Mouse (Mus musculus) stomach, postnatal 0 days (tissue): ENCODE data around the gene Map3k9.

Experiments used
- CTCF ChIP-seq: IDR thresholded peaks from 2 replicates; pipeline ENCODE4 v1.5.1; 2016; ENCODE audit warnings: antibody characterized with exemption, low read depth, mild to moderate bottlenecking, moderate library complexity
- EP300 ChIP-seq: optimal IDR thresholded peaks from 2 replicates; pipeline ENCODE3; 2016; ENCODE audit warnings: antibody characterized with exemption

- TF ChIP-seq CTCF (no peak), EP300 (no peak)
Measured at GRCm38 (mm10) chr12:81774186-81774585, 6.8 kb downstream of the Map3k9 start.
